Mouse (Mus musculus) inflammation-experienced regulatory T-cells, adult 16 weeks (primary cell): ENCODE measurements around the gene 1700056E22Rik. TPM values are rescaled to one million over a fixed set of nuclear protein-coding genes. Genes with fewer than 3 reads are reported as not detected.

ENCODE experiments used
- polyA plus RNA-seq: library from polyadenylated mRNA; unstranded; fragments of 100-300 nt; shearing (Covaris generic); gene quantifications from one replicate; pipeline ENCODE4 v1.2.1, GENCODE M21; 2017

Gene 1700056E22Rik
- polyA plus RNA-seq = 1.2 TPM

GRCm38 (mm10) chr1:184034011-184034557 is at the start of gene 1700056E22Rik:
Gene 1700056E22Rik (minus strand): TSS chr1:184034301.

DNA sequence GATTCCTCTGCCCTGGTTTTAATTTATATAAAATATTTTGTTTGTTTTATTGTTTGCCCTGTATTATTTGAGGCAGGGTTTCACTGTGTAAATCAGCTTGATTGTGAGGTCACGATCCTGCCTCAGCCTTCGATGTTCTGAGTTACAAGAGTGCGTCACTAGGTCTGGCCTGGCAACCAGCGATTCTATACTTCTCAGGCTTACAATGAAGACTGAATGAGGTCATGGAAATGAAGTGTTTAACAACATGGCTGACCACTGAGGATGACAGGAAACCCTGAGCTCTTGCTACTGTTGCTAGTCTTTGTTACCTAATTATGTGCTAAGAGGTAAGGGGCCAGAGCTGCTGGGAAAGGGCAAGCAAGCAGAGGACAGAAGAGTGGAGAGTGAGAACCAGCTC is 21.0 kb downstream of the 1700056E22Rik start, which contains the start of gene Dusp10:
Gene Dusp10, plus strand, starts transcription at position 197 of the 400 bp plus-strand sequence.

Other genes starting within 250 kb of the 1700056E22Rik start
- 30.1 TPM for gene Dusp10, start 21.0 kb downstream of the 1700056E22Rik start, polyA plus RNA-seq